Mouse (Mus musculus): ENCODE data around the gene Zim1. TPM values are rescaled to one million over a fixed set of nuclear protein-coding genes. Genes with fewer than 3 reads are reported as not detected.

Zim1 gene
- polyA plus RNA-seq, 1 experiment from 2014 or later: 4.8 TPM

DNA sequence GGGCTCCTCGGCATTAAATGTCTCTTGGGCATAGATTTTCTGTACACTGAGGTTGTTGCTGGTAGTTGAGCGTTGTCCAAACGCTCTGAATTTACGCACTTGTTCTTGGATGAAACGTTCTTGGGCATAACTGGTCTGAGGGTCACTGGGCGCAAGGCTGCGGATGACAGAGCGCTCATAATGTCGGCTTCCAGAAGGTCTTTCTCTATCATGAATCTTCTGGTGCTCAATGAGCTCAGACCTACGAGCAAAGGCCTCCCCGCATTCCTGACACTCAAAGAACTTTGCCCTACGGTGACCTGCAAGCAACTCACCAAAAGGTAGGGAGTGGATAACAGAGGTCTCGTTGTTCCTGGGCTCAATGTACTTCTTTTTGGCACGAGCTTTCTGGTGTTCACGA is 13.1 kb upstream of the Zim1 start:
- no peak overlapping the region for H3K27ac ChIP-seq
- no peak overlapping the region for H3K9ac ChIP-seq
- no peaks in the 10 kb centered on the region for H3K4me1 ChIP-seq
- H3K4me2 ChIP-seq (replicated peaks): no peak overlapping the region
- no peak for ATAC-seq (ENCODE audit: low FRiP score, low read depth)
- peaks cover 89% of the 10 kb centered on the region for H3K36me3 ChIP-seq
- H3K9me3 ChIP-seq: peaks cover 17% of the 10 kb centered on the region
- H3K4me3 ChIP-seq: no peak overlapping the region
- WGBS: 94% methylated on average over 15 of the region's 15 CpGs
- H3K27me3 ChIP-seq: no peaks in the 10 kb centered on the region

DNA sequence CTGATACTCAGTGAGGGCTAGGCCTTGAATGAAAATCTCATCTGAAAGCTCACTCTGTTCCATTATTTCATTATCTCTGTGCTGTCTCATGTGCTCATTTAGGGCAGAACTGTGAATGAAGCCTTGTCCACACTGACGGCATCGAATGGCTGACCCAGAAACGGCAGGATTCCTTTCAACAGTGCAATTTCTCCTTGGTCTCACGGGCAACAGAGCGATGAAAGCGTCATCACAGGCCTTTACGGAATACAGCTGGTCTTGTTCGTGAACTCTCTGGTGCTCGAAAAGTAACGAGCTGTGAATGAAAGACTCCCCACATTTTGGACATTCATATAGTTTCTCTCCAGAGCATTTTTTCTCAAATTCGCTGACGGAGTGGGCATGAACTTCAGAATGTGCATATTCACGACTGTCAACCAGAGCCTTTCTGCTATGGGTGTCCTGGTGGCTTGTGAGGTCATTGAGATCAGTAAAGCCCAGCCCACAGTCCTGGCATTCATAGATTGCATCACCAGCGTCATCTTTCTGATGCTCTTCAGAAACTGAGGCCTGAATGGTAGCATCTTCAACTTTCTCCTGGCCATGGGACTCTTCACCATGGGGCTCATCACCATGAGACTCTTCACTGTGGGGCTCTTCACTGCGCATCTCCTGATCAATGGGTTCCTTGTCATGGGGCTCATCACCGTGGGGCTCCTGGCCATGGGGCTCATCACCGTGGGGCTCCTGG is 12.4 kb upstream of the Zim1 start:
- no peak overlapping the region for H3K4me3 ChIP-seq
- peaks cover 89% of the 10 kb centered on the region for H3K36me3 ChIP-seq
- peaks cover 17% of the 10 kb centered on the region for H3K9me3 ChIP-seq
- H3K4me2 ChIP-seq (replicated peaks): no peak overlapping the region
- no peak overlapping the region for H3K9ac ChIP-seq
- 85% methylated on average over 17 of the region's 17 CpGs for WGBS
- ATAC-seq (ENCODE audit: low FRiP score, low read depth): no peak
- H3K27me3 ChIP-seq: no peaks in the 10 kb centered on the region
- no peaks in the 10 kb centered on the region for H3K4me1 ChIP-seq
- H3K27ac ChIP-seq: no peak overlapping the region

DNA sequence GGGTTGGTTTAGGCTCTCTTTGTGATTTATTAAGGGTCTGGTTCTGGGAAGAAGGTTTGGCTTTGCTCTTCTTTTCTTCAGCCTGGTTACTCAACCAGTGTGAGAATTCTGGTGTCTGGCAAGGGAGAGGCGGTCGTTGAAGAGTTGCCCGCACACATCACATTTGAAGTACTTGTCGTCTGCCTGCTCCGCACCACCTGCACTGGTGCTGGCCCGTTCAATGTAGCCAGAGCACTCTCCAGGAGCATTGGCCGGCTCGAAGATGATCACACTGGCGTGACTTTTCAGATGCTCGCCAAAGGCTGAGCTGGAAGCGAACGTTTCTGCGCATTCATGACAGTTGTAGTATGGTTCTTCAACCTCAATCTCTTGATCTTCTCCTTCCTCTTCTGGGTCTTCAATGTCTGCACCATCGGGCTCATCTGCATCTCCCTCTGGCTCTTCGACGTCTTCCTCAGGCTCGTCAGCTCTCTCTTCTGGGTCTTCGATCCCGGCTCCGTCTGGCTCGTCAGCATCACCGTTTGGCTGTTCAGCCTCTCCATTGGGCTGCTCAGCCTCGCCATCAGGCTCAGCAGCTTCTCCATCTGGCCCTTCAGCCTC is 11.3 kb upstream of the Zim1 start:
- WGBS: 94% methylated on average over 23 of the region's 23 CpGs
- Histone ChIP-seq H3K9ac (no peak overlapping the region), H3K9me3 (peaks cover 17% of the 10 kb centered on the region), H3K4me2 (replicated peaks) (no peak overlapping the region), H3K27ac (no peak overlapping the region), H3K4me3 (no peak overlapping the region), H3K4me1 (no peaks in the 10 kb centered on the region), H3K27me3 (no peaks in the 10 kb centered on the region), H3K36me3 (peaks cover 81% of the 10 kb centered on the region)
- ATAC-seq (ENCODE audit: low FRiP score, low read depth): no peak

DNA sequence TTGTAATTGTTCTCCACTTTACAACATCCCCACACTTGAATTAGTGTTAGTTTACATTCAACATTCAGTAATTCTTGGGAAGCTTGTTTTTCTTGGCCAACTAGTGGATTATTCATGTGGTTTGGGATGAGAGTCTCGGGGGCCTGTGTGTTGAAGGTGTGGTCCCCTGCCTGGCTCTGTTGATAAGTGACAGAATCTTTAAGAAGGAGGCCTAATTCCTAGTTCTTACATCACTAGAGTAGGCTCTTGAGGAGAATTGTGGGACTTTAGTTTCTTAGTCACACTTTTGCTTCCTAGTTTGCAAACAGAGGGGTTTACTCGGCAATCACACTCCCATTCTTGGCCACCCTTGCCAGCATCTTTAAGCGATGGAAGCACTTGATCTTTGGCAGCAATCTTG is 3.0 kb upstream of the Zim1 start:
- H3K4me3 ChIP-seq: no peak overlapping the region
- no peak overlapping the region for H3K9ac ChIP-seq
- no peak for ATAC-seq (ENCODE audit: low FRiP score, low read depth)
- 78% methylated on average over 3 of the region's 3 CpGs for WGBS
- no peak overlapping the region for H3K4me2 ChIP-seq (replicated peaks)
- H3K9me3 ChIP-seq: no peaks in the 10 kb centered on the region
- peaks cover 20% of the 10 kb centered on the region for H3K36me3 ChIP-seq
- 0 out of 2 replicates have a peak, but pooled peaks cover 3% of the 10 kb centered on the region for H3K4me1 ChIP-seq
- H3K27ac ChIP-seq: no peak overlapping the region
- no peaks in the 10 kb centered on the region for H3K27me3 ChIP-seq

DNA sequence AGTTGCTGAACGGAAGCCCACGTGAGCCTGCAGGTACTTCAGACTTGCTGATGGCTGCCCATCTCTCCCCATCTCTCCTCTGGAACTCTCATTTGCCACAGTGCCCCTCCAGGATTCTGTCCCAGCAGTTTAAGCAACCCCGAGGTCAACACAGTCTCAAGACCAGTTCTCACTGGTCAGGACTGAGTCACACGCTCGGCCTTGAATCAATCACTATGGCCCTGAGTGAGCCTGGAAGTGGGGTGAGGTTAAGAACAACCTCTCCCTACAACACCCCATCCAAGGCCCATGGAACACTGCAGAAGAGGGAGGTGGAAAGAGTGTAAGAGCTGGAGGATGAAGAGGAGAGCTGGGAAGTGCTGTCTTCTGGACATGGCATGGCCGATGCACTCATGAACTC is 10.7 kb downstream of the Zim1 start:
- Histone ChIP-seq H3K27ac (no peak overlapping the region), H3K4me2 (replicated peaks) (no peak overlapping the region), H3K9ac (no peak overlapping the region), H3K27me3 (no peaks in the 10 kb centered on the region), H3K36me3 (peaks cover 34% of the 10 kb centered on the region), H3K9me3 (no peaks in the 10 kb centered on the region), H3K4me3 (no peak overlapping the region), H3K4me1 (no peaks in the 10 kb centered on the region)
- 93% methylated on average over 6 of the region's 6 CpGs for WGBS
- ATAC-seq (ENCODE audit: low FRiP score, low read depth): no peak

DNA sequence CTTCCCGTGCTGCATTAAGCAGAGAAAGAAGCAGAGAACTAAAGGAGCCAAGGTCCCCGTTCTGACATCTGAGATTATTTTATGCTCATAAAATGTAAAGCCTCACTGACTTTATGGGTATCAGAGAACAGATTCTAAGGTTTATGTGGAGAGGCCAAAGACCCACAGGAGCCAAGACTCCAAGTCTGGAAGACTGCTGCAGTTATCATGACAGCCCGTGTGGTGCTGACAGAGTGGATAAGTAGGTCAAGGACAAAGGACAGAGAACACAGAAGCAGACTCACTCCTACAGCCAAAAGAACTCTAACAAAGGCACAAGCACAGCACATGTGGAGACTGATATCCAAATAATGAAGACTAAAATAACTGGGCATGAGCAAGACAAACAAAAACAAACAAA is 29.5 kb downstream of the Zim1 start:
- Histone ChIP-seq H3K27me3 (no peaks in the 10 kb centered on the region), H3K4me3 (no peak overlapping the region), H3K9ac (no peak overlapping the region), H3K9me3 (no peaks in the 10 kb centered on the region), H3K4me2 (replicated peaks) (no peak overlapping the region), H3K36me3 (no peaks in the 10 kb centered on the region), H3K4me1 (no peaks in the 10 kb centered on the region), H3K27ac (no peak overlapping the region)
- WGBS: 47% methylated on average over 3 of the region's 3 CpGs
- no peak for ATAC-seq (ENCODE audit: low FRiP score, low read depth)

DNA sequence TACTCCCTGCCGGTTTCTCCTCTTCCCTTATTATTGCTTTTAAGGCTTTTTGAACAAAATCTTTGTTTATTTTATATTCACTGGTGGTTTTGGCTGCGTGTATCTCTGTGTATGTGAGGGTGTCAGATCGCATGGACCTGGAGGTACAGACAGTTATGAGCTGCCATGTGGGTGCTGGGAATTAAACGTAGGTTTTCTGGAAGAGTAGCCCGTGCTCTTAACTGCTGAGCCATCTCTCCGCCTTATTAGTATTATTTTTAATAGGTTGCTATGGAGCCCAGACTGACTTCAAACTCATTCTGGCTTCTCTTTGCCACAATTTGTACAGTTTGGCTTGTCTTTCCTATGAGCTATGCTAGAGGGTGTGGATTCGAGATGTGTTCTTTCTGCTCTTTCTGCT is 32.8 kb downstream of the Zim1 start:
- H3K4me2 ChIP-seq (replicated peaks): no peak overlapping the region
- 0 out of 2 replicates have a peak, but pooled peaks have one; percentile 54 for ATAC-seq (ENCODE audit: low FRiP score, low read depth)
- H3K9me3 ChIP-seq: no peaks in the 10 kb centered on the region
- H3K27ac ChIP-seq: no peak overlapping the region
- no peaks in the 10 kb centered on the region for H3K4me1 ChIP-seq
- H3K27me3 ChIP-seq: no peaks in the 10 kb centered on the region
- WGBS: 50% methylated on average over 7 of the region's 7 CpGs
- H3K9ac ChIP-seq: no peak overlapping the region
- H3K36me3 ChIP-seq: no peaks in the 10 kb centered on the region
- H3K4me3 ChIP-seq: no peak overlapping the region

DNA sequence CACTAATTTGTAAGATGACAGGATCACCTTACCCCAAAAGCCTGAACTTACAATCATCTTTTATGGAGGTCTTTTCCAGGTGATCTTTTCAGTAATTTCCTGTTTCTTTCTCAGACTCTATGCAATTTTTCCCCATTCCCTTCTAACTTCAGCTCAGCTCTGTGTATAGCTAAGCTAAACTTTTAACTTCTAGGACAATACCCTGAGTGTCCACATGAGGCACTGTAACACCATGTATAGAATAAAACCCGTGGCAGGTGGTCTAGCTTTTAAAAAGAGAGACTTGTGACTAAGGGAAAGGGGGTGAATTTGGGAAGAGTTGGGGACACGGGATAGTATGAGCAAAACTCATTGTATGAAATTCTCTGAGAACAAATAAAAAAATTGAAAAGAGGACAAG is 36.6 kb downstream of the Zim1 start:
- H3K27ac ChIP-seq: no peak overlapping the region
- H3K36me3 ChIP-seq: no peaks in the 10 kb centered on the region
- ATAC-seq (ENCODE audit: low FRiP score, low read depth): no peak
- WGBS: 25% methylated on average over 2 of the region's 2 CpGs
- H3K27me3 ChIP-seq: no peaks in the 10 kb centered on the region
- H3K4me3 ChIP-seq: no peak overlapping the region
- H3K9ac ChIP-seq: no peak overlapping the region
- H3K4me2 ChIP-seq (replicated peaks): no peak overlapping the region
- no peaks in the 10 kb centered on the region for H3K4me1 ChIP-seq
- H3K9me3 ChIP-seq: no peaks in the 10 kb centered on the region

DNA sequence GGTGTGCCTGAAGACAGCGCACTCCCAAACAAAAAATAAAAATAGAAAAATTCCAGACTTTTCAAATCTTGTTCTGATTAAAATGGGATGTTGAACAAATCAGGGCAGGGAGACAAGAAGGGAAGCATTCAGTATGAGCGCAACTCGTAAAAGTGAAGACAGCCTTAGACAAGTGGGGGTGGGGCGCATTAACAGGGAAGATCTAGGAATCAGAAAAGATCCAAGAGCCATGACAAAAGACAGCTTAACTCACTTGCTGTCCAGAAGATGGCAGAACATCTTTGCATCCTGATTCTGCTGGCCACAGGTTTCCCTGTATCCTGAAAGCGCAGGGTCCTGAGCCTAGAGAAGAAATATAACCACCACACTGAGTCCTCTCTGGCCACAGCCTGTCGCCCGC is 37.6 kb downstream of the Zim1 start:
- no peak for ATAC-seq (ENCODE audit: low FRiP score, low read depth)
- Histone ChIP-seq H3K4me1 (no peaks in the 10 kb centered on the region), H3K27ac (no peak overlapping the region), H3K9ac (no peak overlapping the region), H3K4me2 (replicated peaks) (no peak overlapping the region), H3K27me3 (no peaks in the 10 kb centered on the region), H3K36me3 (no peaks in the 10 kb centered on the region), H3K4me3 (no peak overlapping the region), H3K9me3 (no peaks in the 10 kb centered on the region)
- WGBS: 93% methylated on average over 7 of the region's 7 CpGs

DNA sequence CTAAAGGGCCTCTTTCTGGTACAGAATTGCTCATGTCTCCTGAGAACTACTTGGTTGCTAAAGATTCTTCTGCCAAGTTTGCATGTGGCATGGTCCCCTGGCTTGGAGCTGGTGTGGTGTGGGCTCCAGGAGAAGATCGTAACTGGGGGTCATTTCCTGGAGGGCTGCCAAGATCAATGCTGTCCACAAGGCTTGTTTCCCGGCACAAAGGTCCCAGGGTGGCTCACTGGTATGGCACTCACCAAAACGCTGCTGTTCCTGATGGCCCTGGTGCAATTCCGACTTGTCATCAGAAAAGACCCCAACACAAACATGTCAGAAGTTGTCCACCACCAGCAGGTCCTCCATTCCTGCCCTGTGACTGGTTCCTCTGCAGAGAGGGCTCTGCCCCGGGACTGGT is 44.1 kb downstream of the Zim1 start:
- Histone ChIP-seq H3K9ac (no peak overlapping the region), H3K27ac (no peak overlapping the region), H3K4me3 (no peak overlapping the region), H3K27me3 (no peaks in the 10 kb centered on the region), H3K4me1 (no peaks in the 10 kb centered on the region), H3K9me3 (no peaks in the 10 kb centered on the region), H3K36me3 (no peaks in the 10 kb centered on the region), H3K4me2 (replicated peaks) (no peak overlapping the region)
- no peak for ATAC-seq (ENCODE audit: low FRiP score, low read depth)
- WGBS: 74% methylated on average over 5 of the region's 5 CpGs

DNA sequence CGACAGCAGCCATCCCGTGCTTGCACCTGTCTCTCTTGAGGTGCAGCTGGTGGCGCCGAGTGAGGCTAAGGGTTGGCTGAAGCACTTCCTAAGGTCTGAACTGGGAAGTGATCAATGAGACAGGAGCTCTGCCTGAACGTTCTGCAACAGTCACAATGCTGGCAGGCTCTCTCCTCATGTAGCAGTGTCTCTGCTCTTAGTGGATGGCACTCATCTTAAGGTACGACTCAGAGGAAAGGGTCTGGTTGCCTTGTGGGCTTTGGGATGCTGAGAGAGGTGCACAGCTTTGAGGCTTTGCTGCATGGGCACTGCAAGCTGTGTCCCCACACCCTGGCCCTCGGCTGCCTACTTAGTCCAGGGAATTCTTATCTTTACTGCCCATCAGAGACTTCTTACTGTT is 45.0 kb downstream of the Zim1 start:
- Histone ChIP-seq H3K36me3 (no peaks in the 10 kb centered on the region), H3K9me3 (no peaks in the 10 kb centered on the region), H3K4me1 (no peaks in the 10 kb centered on the region), H3K27me3 (no peaks in the 10 kb centered on the region), H3K27ac (no peak overlapping the region), H3K4me3 (no peak overlapping the region), H3K9ac (no peak overlapping the region), H3K4me2 (replicated peaks) (no peak overlapping the region)
- ATAC-seq (ENCODE audit: low FRiP score, low read depth): no peak
- WGBS: 72% methylated on average over 7 of the region's 7 CpGs

DNA sequence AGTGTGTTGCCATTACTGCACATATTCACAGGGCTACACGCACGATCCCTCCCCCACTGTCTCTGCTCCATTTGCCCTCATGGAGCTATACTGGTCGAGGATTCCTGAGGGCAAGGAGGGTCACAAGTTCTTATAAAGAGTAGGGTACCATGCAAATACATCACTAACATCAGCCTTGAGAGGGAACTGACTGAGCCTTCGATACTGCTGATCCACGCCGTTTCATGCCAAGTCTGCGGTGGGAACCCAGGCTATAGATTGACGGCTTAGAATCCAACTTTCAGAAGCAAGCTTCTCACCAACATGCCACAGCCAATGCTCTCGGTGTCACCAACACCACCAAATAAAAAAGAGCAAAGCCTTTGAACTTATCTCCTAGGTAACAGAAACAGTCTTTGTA is 45.7 kb downstream of the Zim1 start:
- 91% methylated on average over 9 of the region's 9 CpGs for WGBS
- no peak for ATAC-seq (ENCODE audit: low FRiP score, low read depth)
- no peak overlapping the region for H3K9ac ChIP-seq
- H3K4me3 ChIP-seq: no peak overlapping the region
- no peaks in the 10 kb centered on the region for H3K9me3 ChIP-seq
- H3K4me2 ChIP-seq (replicated peaks): no peak overlapping the region
- no peak overlapping the region for H3K27ac ChIP-seq
- H3K36me3 ChIP-seq: no peaks in the 10 kb centered on the region
- H3K27me3 ChIP-seq: no peaks in the 10 kb centered on the region
- no peaks in the 10 kb centered on the region for H3K4me1 ChIP-seq

DNA sequence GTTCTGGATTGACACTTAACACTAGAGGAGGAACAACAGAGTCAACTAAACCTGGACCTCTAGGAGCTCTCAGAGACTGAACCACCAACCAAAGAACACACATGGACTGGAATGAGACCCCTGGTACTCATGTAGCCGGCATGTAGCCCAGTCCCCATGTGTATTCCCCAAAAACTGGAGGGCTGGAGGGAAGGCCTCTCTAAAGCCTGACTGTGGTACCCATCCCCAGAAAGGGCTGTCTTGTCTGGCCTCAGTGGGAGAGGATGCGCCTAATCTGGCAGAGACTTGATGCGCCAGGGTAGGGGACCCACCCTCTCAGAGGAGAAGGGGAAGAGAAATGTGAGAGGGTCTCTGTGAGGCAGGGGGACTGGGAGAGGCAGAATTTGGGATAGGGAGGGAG is 50.4 kb downstream of the Zim1 start:
- Histone ChIP-seq H3K4me2 (replicated peaks) (no peak overlapping the region), H3K27ac (no peak overlapping the region), H3K4me1 (no peaks in the 10 kb centered on the region), H3K36me3 (no peaks in the 10 kb centered on the region), H3K9me3 (no peaks in the 10 kb centered on the region), H3K4me3 (no peak overlapping the region), H3K27me3 (no peaks in the 10 kb centered on the region), H3K9ac (no peak overlapping the region)
- no peak for ATAC-seq (ENCODE audit: low FRiP score, low read depth)
- WGBS: 73% methylated on average over 3 of the region's 3 CpGs
